Mouse (Mus musculus) lung, postnatal 4 days (tissue): ENCODE results near the gene Irf1.
A peak's percentile ranks its signal among the peaks of the same experiment; 100 is the strongest.

Experiments used
- DNase-seq, 2 experiments: peaks; one replicate each; pipeline ENCODE4 v3.0.0; 2021

Irf1 gene

GRCm38 (mm10) chr11:53785311-53785936 is 15.6 kb downstream of the Irf1 start:
- DNase-seq = no peak

- peak; percentile 46 to 61 for DNase-seq
These were observed 16.5 kb downstream of the Irf1 start for GRCm38 (mm10) chr11:53786058-53787031.

GRCm38 (mm10) chr11:53788196-53788595 is 18.4 kb downstream of the Irf1 start:
- peak; percentile 60 to 81 for DNase-seq

GRCm38 (mm10) chr11:53789277-53789676 is 19.5 kb downstream of the Irf1 start:
- no peak for DNase-seq

- no peak for DNase-seq
These were observed 23.2 kb downstream of the Irf1 start for GRCm38 (mm10) chr11:53792986-53793385.

- DNase-seq = peak in 1 of 2 experiments; percentile 57
These were observed 24.2 kb downstream of the Irf1 start for GRCm38 (mm10) chr11:53794015-53794414.

- peak; percentile 75 to 84 for DNase-seq
These were observed 25.1 kb downstream of the Irf1 start for GRCm38 (mm10) chr11:53794671-53795557.

- no peak for DNase-seq
These were observed 26.0 kb downstream of the Irf1 start for GRCm38 (mm10) chr11:53795813-53796212.

- peak; percentile 70 to 86 for DNase-seq
These were observed 26.8 kb downstream of the Irf1 start for GRCm38 (mm10) chr11:53796409-53797151.

GRCm38 (mm10) chr11:53797386-53797920 is 27.6 kb downstream of the Irf1 start:
- DNase-seq = no peak

- DNase-seq = no peak
These were observed 28.4 kb downstream of the Irf1 start for GRCm38 (mm10) chr11:53798041-53798711.

- no peak for DNase-seq
These were observed 30.2 kb downstream of the Irf1 start for GRCm38 (mm10) chr11:53800036-53800435.

GRCm38 (mm10) chr11:53800975-53801374 is 31.2 kb downstream of the Irf1 start:
- no peak for DNase-seq

- DNase-seq = peak; percentile 37 to 48
These were observed 33.3 kb downstream of the Irf1 start for GRCm38 (mm10) chr11:53803093-53803492.

- DNase-seq = no peak
These were observed 33.7 kb downstream of the Irf1 start for GRCm38 (mm10) chr11:53803494-53803893.

GRCm38 (mm10) chr11:53804569-53805344 is 34.9 kb downstream of the Irf1 start:
- no peak for DNase-seq

GRCm38 (mm10) chr11:53805786-53806185 is 36.0 kb downstream of the Irf1 start:
- peak; percentile 79 to 80 for DNase-seq

GRCm38 (mm10) chr11:53809354-53809753 is 39.5 kb downstream of the Irf1 start:
- peak; percentile 35 to 64 for DNase-seq

- DNase-seq = no peak
These were observed 40.3 kb downstream of the Irf1 start for GRCm38 (mm10) chr11:53810156-53810555.

GRCm38 (mm10) chr11:53810749-53811148 is 40.9 kb downstream of the Irf1 start:
- no peak for DNase-seq
